Comparison of ENCODE assay signal across 33 mouse cellular contexts in genomic region chr12:107714846-107715245, GRCm38 (mm10).
"Had no signal": no experiment of that assay in that cellular context is flagged by ENCODE, and none has a peak within 500 bp of the region (broad histone marks: within the 10 kb centered on the region; RNA-seq: fewer than 3 reads in every experiment).

No protein-coding gene starts in this region.

- DNase-seq: heart, postnatal 10 days; heart, postnatal 14 days; heart, postnatal 36 days; heart, postnatal 4 days; kidney, adult 11 months; kidney, adult 18-20 months; kidney, adult 2 months; kidney, adult 8-10 months; kidney, adult 9 months; kidney, postnatal 10 days; kidney, postnatal 14 days; kidney, postnatal 25 days; kidney, postnatal 36 days; kidney, postnatal 4 days; layer of hippocampus, adult 9-11 months; layer of hippocampus, postnatal 36 days had no signal

- H3K9me3 ChIP-seq: heart, embryonic 10.5 days; heart, embryonic 12.5 days; heart, embryonic 13.5 days; heart, embryonic 15.5 days; hindbrain, embryonic 10.5 days; hindbrain, embryonic 12.5 days; hindbrain, embryonic 13.5 days; hindbrain, embryonic 15.5 days; intestine, embryonic 15.5 days; kidney, embryonic 15.5 days had no signal

- H3K36me3 ChIP-seq: heart, embryonic 10.5 days; heart, embryonic 12.5 days; heart, embryonic 13.5 days; heart, embryonic 15.5 days; hindbrain, embryonic 10.5 days; hindbrain, embryonic 12.5 days; hindbrain, embryonic 13.5 days; hindbrain, embryonic 15.5 days; intestine, embryonic 15.5 days; kidney, embryonic 15.5 days had no signal

- ATAC-seq: hindbrain, embryonic 16.5 days; inflammation-experienced regulatory T-cells, adult 6 months; intestine, embryonic 15.5 days; intestine, postnatal 0 days had no signal

- H3K27ac ChIP-seq: heart, embryonic 10.5 days; heart, embryonic 13.5 days; heart, embryonic 15.5 days; hindbrain, embryonic 10.5 days; hindbrain, embryonic 12.5 days; hindbrain, embryonic 13.5 days; hindbrain, embryonic 15.5 days; intestine, embryonic 15.5 days; kidney, embryonic 15.5 days; kidney, postnatal 0 days; layer of hippocampus, adult 2 months; left cerebral cortex, adult 2 months had no signal

- H3K4me2 ChIP-seq: heart, embryonic 11.5 days; heart, embryonic 12.5 days; heart, embryonic 13.5 days; heart, embryonic 15.5 days; hindbrain, embryonic 12.5 days; hindbrain, embryonic 13.5 days; hindbrain, embryonic 15.5 days; intestine, embryonic 15.5 days; kidney, embryonic 15.5 days had no signal

- H3K9ac ChIP-seq: heart, embryonic 12.5 days; heart, embryonic 13.5 days; heart, embryonic 15.5 days; hindbrain, embryonic 12.5 days; hindbrain, embryonic 13.5 days; hindbrain, embryonic 15.5 days; intestine, embryonic 15.5 days; kidney, embryonic 15.5 days had no signal

- H3K27me3 ChIP-seq: heart, embryonic 12.5 days; heart, embryonic 15.5 days; hindbrain, embryonic 12.5 days; hindbrain, embryonic 15.5 days; intestine, embryonic 15.5 days; kidney, embryonic 15.5 days had no signal

- H3K4me3 ChIP-seq: heart, embryonic 10.5 days; heart, embryonic 12.5 days; heart, embryonic 13.5 days; heart, embryonic 15.5 days; hindbrain, embryonic 10.5 days; hindbrain, embryonic 12.5 days; hindbrain, embryonic 13.5 days; hindbrain, embryonic 15.5 days; intestine, embryonic 15.5 days; kidney, embryonic 15.5 days; layer of hippocampus, adult 2 months; left cerebral cortex, adult 2 months had no signal
